19 mouse cellular contexts compared by ENCODE assay signal in the genomic region with DNA sequence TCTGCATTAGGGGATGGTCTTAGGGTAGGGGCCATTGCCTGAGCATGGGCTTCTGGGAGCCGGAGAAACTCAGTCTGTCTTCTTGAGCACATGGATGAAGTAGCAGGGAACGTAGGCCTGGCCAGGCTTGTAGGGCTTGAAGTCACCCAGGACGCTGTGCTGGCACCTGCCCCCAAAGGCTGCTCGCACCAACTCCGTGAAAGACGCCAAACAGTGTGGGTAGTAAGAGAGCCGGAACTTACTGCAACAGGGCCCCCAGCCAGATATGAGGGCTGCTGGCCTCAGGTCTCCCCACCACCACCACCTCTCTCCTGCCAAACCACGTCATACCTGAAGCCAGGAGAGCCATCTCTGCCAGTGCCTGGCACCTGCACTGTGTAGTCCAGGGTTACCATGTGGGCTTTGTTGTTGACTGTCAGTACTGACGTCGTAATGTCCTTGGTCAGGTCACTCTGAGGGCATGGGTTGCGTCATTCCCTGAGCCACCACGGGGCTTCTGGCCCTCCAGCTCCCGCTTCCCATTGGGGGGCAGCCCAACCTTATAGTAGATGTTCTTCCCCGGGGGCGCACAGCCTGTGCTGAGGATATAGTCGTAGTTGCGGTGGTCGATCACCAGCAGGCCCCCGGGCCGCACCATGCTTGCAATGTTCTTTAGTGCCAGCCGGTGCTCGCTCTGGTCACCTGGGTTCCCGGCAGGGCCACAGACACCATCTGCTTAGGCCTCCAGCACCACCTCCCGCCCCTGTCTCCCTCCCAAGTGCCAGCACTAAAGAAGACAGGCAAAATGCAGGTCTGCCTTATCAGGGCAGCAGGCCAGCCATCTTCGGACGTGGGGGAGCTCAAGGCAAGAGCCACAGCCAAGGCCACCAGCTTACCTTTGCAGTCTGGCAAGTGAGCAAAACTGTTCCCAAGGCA. TPM values are rescaled to one million over a fixed set of nuclear protein-coding genes. Genes with fewer than 3 reads are reported as not detected.
A peak's percentile ranks its signal among the peaks of the same experiment; 100 is the strongest.
DNase-seq lines count a peak whose midpoint lies in the region; ATAC-seq and TF ChIP-seq lines count a peak whose summit lies in the region.
"Had no signal": no experiment of that assay in that cellular context is flagged by ENCODE, and none has a peak within 500 bp of the region (broad histone marks: within the 10 kb centered on the region; RNA-seq: fewer than 3 reads in every experiment).

No protein-coding gene starts in this region.

- no peak overlapping the region for H3K4me2 ChIP-seq in limb, embryonic 12.5 days
- H3K4me2 ChIP-seq in intestine, embryonic 15.5 days (replicated peaks) = no peak overlapping the region
- H3K4me2 ChIP-seq: embryonic facial prominence, embryonic 15.5 days; heart, embryonic 11.5 days; hindbrain, embryonic 15.5 days; liver, embryonic 13.5 days had no signal

- H3K9ac ChIP-seq in limb, embryonic 12.5 days (replicated peaks) = no peak overlapping the region
- H3K9ac ChIP-seq in intestine, embryonic 15.5 days = no peak overlapping the region
- H3K9ac ChIP-seq: embryonic facial prominence, embryonic 15.5 days; hindbrain, embryonic 15.5 days; liver, embryonic 13.5 days had no signal

- 89% methylated on average over 26 of the region's 26 CpGs for WGBS in limb, embryonic 12.5 days
- 90% methylated on average over 26 of the region's 26 CpGs for WGBS in limb, embryonic 10.5 days
- 14% methylated on average over 26 of the region's 26 CpGs for WGBS in cerebellum, adult 2 months
- WGBS in intestine, embryonic 15.5 days = 92% methylated on average over 26 of the region's 26 CpGs

- peaks cover 29% of the 10 kb centered on the region for H3K27me3 ChIP-seq in limb, embryonic 12.5 days
- peaks cover 29% of the 10 kb centered on the region for H3K27me3 ChIP-seq in limb, embryonic 10.5 days (ENCODE audit: low read depth, poor library complexity, severe bottlenecking)
- no peaks in the 10 kb centered on the region for H3K27me3 ChIP-seq in cerebellum, adult 2 months (ENCODE audit: control insufficient read depth, insufficient read depth, low read length)
- H3K27me3 ChIP-seq in intestine, embryonic 15.5 days (replicated peaks) = peaks cover 6% of the 10 kb centered on the region

- TF ChIP-seq POLR2A in cerebellum, adult 2 months (IDR thresholded peaks at IDR 0.05; ENCODE audit: borderline replicate concordance, insufficient read depth, low read length) = no peak

- no peaks in the 10 kb centered on the region for H3K9me3 ChIP-seq in limb, embryonic 12.5 days
- H3K9me3 ChIP-seq in limb, embryonic 10.5 days (replicated peaks) = no peaks in the 10 kb centered on the region
- no peaks in the 10 kb centered on the region for H3K9me3 ChIP-seq in intestine, embryonic 15.5 days
- H3K9me3 ChIP-seq: embryonic facial prominence, embryonic 15.5 days; hindbrain, embryonic 15.5 days; liver, embryonic 13.5 days had no signal

- no peak for TF ChIP-seq CTCF in cerebellum, adult 2 months (IDR thresholded peaks at IDR 0.05; ENCODE audit: borderline replicate concordance, insufficient read depth, low read depth, low read length)

- no peak for DNase-seq in limb, embryonic 10.5 days (ENCODE audit: low spot score)
- DNase-seq in cerebellum, adult 11 months = peak; percentile 78
- DNase-seq in cerebellum, adult 2 months = peak; percentile 85 to 89
- DNase-seq in layer of hippocampus, postnatal 10 days (ENCODE audit: low spot score in 2 of 2) = no peak
- DNase-seq: adrenal gland, adult 8-10 months; gastrocnemius, postnatal 36 days; kidney, adult 11 months; kidney, postnatal 14 days; layer of hippocampus, adult 9-11 months; liver, embryonic 13.5 days; spleen, adult 18-20 months had no signal

- peaks cover 8% of the 10 kb centered on the region; the same call in 1 of the 2 replicates for H3K4me1 ChIP-seq in limb, embryonic 12.5 days (replicated peaks)
- peaks cover 7% of the 10 kb centered on the region; the same call in 1 of the 2 replicates for H3K4me1 ChIP-seq in limb, embryonic 10.5 days
- peaks cover 28% of the 10 kb centered on the region for H3K4me1 ChIP-seq in cerebellum, adult 2 months (ENCODE audit: control insufficient read depth, insufficient read depth, low read length)
- 0 out of 2 replicates have a peak, but pooled peaks cover 9% of the 10 kb centered on the region for H3K4me1 ChIP-seq in intestine, embryonic 15.5 days (replicated peaks)
- H3K4me1 ChIP-seq: hindbrain, embryonic 15.5 days had no signal

- peaks cover 52% of the 10 kb centered on the region for H3K36me3 ChIP-seq in limb, embryonic 12.5 days
- H3K36me3 ChIP-seq in limb, embryonic 10.5 days = peaks cover 53% of the 10 kb centered on the region
- peaks cover 11% of the 10 kb centered on the region for H3K36me3 ChIP-seq in intestine, embryonic 15.5 days

- no peak overlapping the region for H3K27ac ChIP-seq in limb, embryonic 12.5 days
- no peak overlapping the region for H3K27ac ChIP-seq in limb, embryonic 10.5 days
- H3K27ac ChIP-seq in cerebellum, adult 2 months (ENCODE audit: insufficient read depth, low read length) = peak overlapping the region; percentile 40
- no peak overlapping the region for H3K27ac ChIP-seq in intestine, embryonic 15.5 days
- H3K27ac ChIP-seq: embryonic facial prominence, embryonic 15.5 days; hindbrain, embryonic 15.5 days; liver, embryonic 13.5 days had no signal

- no peak overlapping the region for H3K4me3 ChIP-seq in limb, embryonic 12.5 days (replicated peaks)
- H3K4me3 ChIP-seq in limb, embryonic 10.5 days = no peak overlapping the region
- no peak overlapping the region for H3K4me3 ChIP-seq in cerebellum, adult 2 months (replicated peaks; ENCODE audit: insufficient read depth, low read depth, low read length)
- H3K4me3 ChIP-seq in intestine, embryonic 15.5 days (replicated peaks) = no peak overlapping the region
- H3K4me3 ChIP-seq: embryonic facial prominence, embryonic 15.5 days; hindbrain, embryonic 15.5 days; liver, embryonic 13.5 days had no signal

- ATAC-seq in limb, embryonic 12.5 days (ENCODE audit: insufficient number of reproducible peaks, insufficient read depth, low FRiP score, low TSS enrichment, low read depth) = 0 out of 2 replicates have a peak, but pooled peaks have one; percentile 7
- peak; percentile 10; the same call in 1 of the 2 replicates for ATAC-seq in erythroblast, adult 5-6 weeks (replicated peaks; ENCODE audit: low FRiP score, poor library complexity, severe bottlenecking)
- no peak for ATAC-seq in intestine, embryonic 15.5 days

RNA-seq across cellular contexts. Expression of gene Gnmt, which starts 3.0 kb away (rescaled TPM):
- 0.48 and 0.73 TPM in 2 replicates for polyA plus RNA-seq in limb, embryonic 12.5 days (2016; fragmentation: Nextera tagmentation; extraction: Ambion mirVana)
- 0.48 and 0.83 TPM in 2 replicates for polyA plus RNA-seq in limb, embryonic 10.5 days (2016; fragmentation: Nextera tagmentation; extraction: Ambion mirVana)
- 12.0 and 18.1 TPM in 2 replicates for polyA plus RNA-seq in cerebellum, adult 2 months (2012; rRNA removed)
- total RNA-seq in erythroblast, adult 5-6 weeks (2015; ENCODE audit: low replicate concordance) = not detected in 2 replicates
- not detected in 2 replicates for total RNA-seq in erythroblast, adult 5-6 weeks (2017; ENCODE audit: low replicate concordance)
- 3.2 and 9.0 TPM in 2 replicates for polyA plus RNA-seq in intestine, embryonic 15.5 days (2015; fragmentation: Nextera tagmentation; extraction: Ambion mirVana)
- under 1 TPM; 0.33 to 0.59 TPM for total RNA-seq in layer of hippocampus, postnatal 10 days (2021)

RNA-seq across cellular contexts. Expression of gene Pex6, which starts 14.7 kb away (rescaled TPM):
- 37.7 and 42.1 TPM in 2 replicates for polyA plus RNA-seq in limb, embryonic 12.5 days (2016; fragmentation: Nextera tagmentation; extraction: Ambion mirVana)
- polyA plus RNA-seq in limb, embryonic 10.5 days (2016; fragmentation: Nextera tagmentation; extraction: Ambion mirVana) = 24.6 and 26.9 TPM in 2 replicates
- 46.5 and 52.4 TPM in 2 replicates for polyA plus RNA-seq in cerebellum, adult 2 months (2012; rRNA removed)
- total RNA-seq in erythroblast, adult 5-6 weeks (2015; ENCODE audit: low replicate concordance) = 1.9 and 3.8 TPM in 2 replicates
- total RNA-seq in erythroblast, adult 5-6 weeks (2017; ENCODE audit: low replicate concordance) = 2.8 and 3.9 TPM in 2 replicates
- polyA plus RNA-seq in intestine, embryonic 15.5 days (2015; fragmentation: Nextera tagmentation; extraction: Ambion mirVana) = 22.6 and 24.8 TPM in 2 replicates
- 10 to 100 TPM; 28.4 to 33.9 TPM for total RNA-seq in layer of hippocampus, postnatal 10 days (2021)

RNA-seq across cellular contexts. Expression of gene Ppp2r5d, which starts 21.1 kb away (rescaled TPM):
- 108 and 117 TPM in 2 replicates for polyA plus RNA-seq in limb, embryonic 12.5 days (2016; fragmentation: Nextera tagmentation; extraction: Ambion mirVana)
- polyA plus RNA-seq in limb, embryonic 10.5 days (2016; fragmentation: Nextera tagmentation; extraction: Ambion mirVana) = 152 and 160 TPM in 2 replicates
- 137 and 139 TPM in 2 replicates for polyA plus RNA-seq in cerebellum, adult 2 months (2012; rRNA removed)
- total RNA-seq in erythroblast, adult 5-6 weeks (2015; ENCODE audit: low replicate concordance) = 5.4 and 9.2 TPM in 2 replicates
- total RNA-seq in erythroblast, adult 5-6 weeks (2017; ENCODE audit: low replicate concordance) = 7.4 and 10.9 TPM in 2 replicates
- polyA plus RNA-seq in intestine, embryonic 15.5 days (2015; fragmentation: Nextera tagmentation; extraction: Ambion mirVana) = 71.8 and 79.9 TPM in 2 replicates
- total RNA-seq in layer of hippocampus, postnatal 10 days (2021) = 10 to 100 TPM; 91.8 to 94.1 TPM

RNA-seq across cellular contexts. Expression of gene Cnpy3, which starts 26.0 kb away (rescaled TPM):
- polyA plus RNA-seq in limb, embryonic 12.5 days (2016; fragmentation: Nextera tagmentation; extraction: Ambion mirVana) = 58.5 and 64.8 TPM in 2 replicates
- polyA plus RNA-seq in limb, embryonic 10.5 days (2016; fragmentation: Nextera tagmentation; extraction: Ambion mirVana) = 63.6 and 67.5 TPM in 2 replicates
- polyA plus RNA-seq in cerebellum, adult 2 months (2012; rRNA removed) = 68.6 and 76.6 TPM in 2 replicates
- total RNA-seq in erythroblast, adult 5-6 weeks (2015; ENCODE audit: low replicate concordance) = 6.9 and 8.8 TPM in 2 replicates
- total RNA-seq in erythroblast, adult 5-6 weeks (2017; ENCODE audit: low replicate concordance) = 7.7 and 18.2 TPM in 2 replicates
- polyA plus RNA-seq in intestine, embryonic 15.5 days (2015; fragmentation: Nextera tagmentation; extraction: Ambion mirVana) = 73.9 and 74.9 TPM in 2 replicates
- total RNA-seq in layer of hippocampus, postnatal 10 days (2021) = 10 to 100 TPM; 48.2 to 56.3 TPM

RNA-seq across cellular contexts. Expression of gene Ptcra, which starts 37.5 kb away (rescaled TPM):
- 0.16 and 0.55 TPM in 2 replicates for polyA plus RNA-seq in limb, embryonic 12.5 days (2016; fragmentation: Nextera tagmentation; extraction: Ambion mirVana)
- polyA plus RNA-seq in limb, embryonic 10.5 days (2016; fragmentation: Nextera tagmentation; extraction: Ambion mirVana) = 0.73 and 1.2 TPM in 2 replicates
- 0.19 and 0.23 TPM in 2 replicates for polyA plus RNA-seq in cerebellum, adult 2 months (2012; rRNA removed)
- not detected in 2 replicates for total RNA-seq in erythroblast, adult 5-6 weeks (2015; ENCODE audit: low replicate concordance)
- total RNA-seq in erythroblast, adult 5-6 weeks (2017; ENCODE audit: low replicate concordance) = not detected in 2 replicates
- 0.40 and 0.56 TPM in 2 replicates for polyA plus RNA-seq in intestine, embryonic 15.5 days (2015; fragmentation: Nextera tagmentation; extraction: Ambion mirVana)
- not detected for total RNA-seq in layer of hippocampus, postnatal 10 days (2021)
- total RNA-seq: adrenal gland, adult 8-10 months; gastrocnemius, postnatal 36 days; heart, postnatal 25 days; left cerebral cortex, postnatal 10 days had no signal

Comparison
In these comparisons a context has a peak if more than half of its experiments do, and no peak if none do; other contexts are left out.
1. DNase-seq: peak in cerebellum, adult 11 months (single experiment) and cerebellum, adult 2 months (2 of 2); none in limb, embryonic 10.5 days (single experiment) and layer of hippocampus, postnatal 10 days (0 of 2).